In the genomic region with DNA sequence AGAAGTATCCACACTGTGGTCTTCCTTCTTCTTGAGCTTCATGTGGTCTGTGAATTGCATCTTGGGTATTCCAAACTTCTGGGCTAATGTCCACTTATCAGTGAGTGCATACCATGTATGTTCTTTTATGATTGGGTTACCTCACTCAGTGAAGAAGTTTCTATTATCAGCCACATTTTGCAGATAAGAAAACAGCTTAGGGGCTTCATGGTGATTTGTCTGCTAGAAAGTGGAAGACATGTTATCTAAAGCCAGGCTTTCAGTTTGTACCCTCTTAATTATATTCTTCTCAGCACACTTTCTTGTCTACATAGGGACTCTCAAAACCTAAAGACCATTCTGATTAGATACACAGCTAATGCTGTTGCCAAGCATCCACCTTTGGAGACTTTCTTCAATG, we compare ENCODE assay signal across 19 mouse cellular contexts.
"Had no signal": no experiment of that assay in that cellular context is flagged by ENCODE, and none has a peak within 500 bp of the region (broad histone marks: within the 10 kb centered on the region; RNA-seq: fewer than 3 reads in every experiment).

No protein-coding gene starts in this region.

- H3K4me3 ChIP-seq: lung, embryonic 15.5 days; midbrain, embryonic 13.5 days; midbrain, embryonic 15.5 days; neural tube, embryonic 13.5 days; neural tube, embryonic 15.5 days had no signal

- H3K4me1 ChIP-seq: lung, embryonic 15.5 days; midbrain, embryonic 13.5 days; midbrain, embryonic 15.5 days; neural tube, embryonic 13.5 days; neural tube, embryonic 15.5 days had no signal

- H3K9ac ChIP-seq: lung, embryonic 15.5 days; midbrain, embryonic 13.5 days; midbrain, embryonic 15.5 days; neural tube, embryonic 13.5 days; neural tube, embryonic 15.5 days had no signal

- H3K36me3 ChIP-seq: lung, embryonic 15.5 days; midbrain, embryonic 13.5 days; midbrain, embryonic 15.5 days; neural tube, embryonic 13.5 days; neural tube, embryonic 15.5 days had no signal

- H3K9me3 ChIP-seq: lung, embryonic 15.5 days; midbrain, embryonic 13.5 days; midbrain, embryonic 15.5 days; neural tube, embryonic 13.5 days; neural tube, embryonic 15.5 days had no signal

- H3K27me3 ChIP-seq: lung, embryonic 15.5 days; midbrain, embryonic 13.5 days; midbrain, embryonic 15.5 days; neural tube, embryonic 13.5 days; neural tube, embryonic 15.5 days had no signal

- DNase-seq: lung, adult 2 months; lung, postnatal 14 days; lung, postnatal 36 days; retina, postnatal 1 day; right cerebral cortex, adult 18-20 months; right cerebral cortex, postnatal 25 days; right cerebral cortex, postnatal 4 days; spleen, adult 18-20 months; thymus, adult 18-20 months; thymus, postnatal 14 days; thymus, postnatal 36 days had no signal

- ATAC-seq: lung, postnatal 0 days; midbrain, embryonic 13.5 days; midbrain, embryonic 15.5 days had no signal

- H3K4me2 ChIP-seq: lung, embryonic 15.5 days; midbrain, embryonic 11.5 days; midbrain, embryonic 13.5 days; midbrain, embryonic 15.5 days; neural tube, embryonic 13.5 days; neural tube, embryonic 15.5 days had no signal

- H3K27ac ChIP-seq: lung, embryonic 15.5 days; macrophage; midbrain, embryonic 13.5 days; midbrain, embryonic 15.5 days; neural tube, embryonic 13.5 days; neural tube, embryonic 15.5 days had no signal
